Mouse (Mus musculus) adrenal gland, adult 2 months (tissue): ENCODE measurements at regions not wholly inside any gene's neighbourhood (a gene's known extent, or its start where the extent isn't known, plus 50 kb on each side); places are given as distances from the start of the nearest gene placed in this dataset.

Experiments
- DNase-seq: peaks from one replicate; pipeline ENCODE4 v3.0.0; 2021

DNA sequence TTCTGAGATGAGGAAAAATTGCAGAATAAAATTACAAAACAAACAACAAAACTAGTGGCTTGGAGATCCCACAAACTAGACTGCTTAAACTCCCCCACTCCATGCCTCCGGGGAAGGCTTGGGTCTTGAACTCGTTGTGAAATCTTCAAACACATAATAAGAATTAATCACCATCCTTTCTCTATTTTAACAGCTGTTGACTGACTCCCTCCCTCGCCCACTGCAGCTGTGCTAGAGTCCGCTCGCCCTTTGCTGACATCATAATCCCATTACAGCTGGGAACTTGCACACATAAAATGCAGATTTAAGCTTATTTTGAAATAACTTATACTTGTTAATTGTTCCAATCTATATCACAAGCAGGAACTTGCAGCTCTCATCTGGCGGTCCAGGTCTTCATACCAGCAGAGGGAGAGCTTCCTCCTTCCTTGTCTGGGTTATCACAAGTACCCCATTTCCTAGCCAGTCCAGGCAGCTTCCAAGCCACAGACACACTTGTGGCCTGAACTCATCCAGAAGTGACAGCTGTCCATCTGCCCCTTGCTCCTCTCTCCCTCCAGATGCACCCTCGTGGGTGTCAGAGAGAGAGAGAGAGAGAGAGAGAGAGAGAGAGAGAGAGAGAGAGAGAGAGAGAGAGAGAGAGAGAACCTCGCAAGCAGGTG, 332.9 kb upstream of the Mki67 start:
- no peak for DNase-seq

DNA sequence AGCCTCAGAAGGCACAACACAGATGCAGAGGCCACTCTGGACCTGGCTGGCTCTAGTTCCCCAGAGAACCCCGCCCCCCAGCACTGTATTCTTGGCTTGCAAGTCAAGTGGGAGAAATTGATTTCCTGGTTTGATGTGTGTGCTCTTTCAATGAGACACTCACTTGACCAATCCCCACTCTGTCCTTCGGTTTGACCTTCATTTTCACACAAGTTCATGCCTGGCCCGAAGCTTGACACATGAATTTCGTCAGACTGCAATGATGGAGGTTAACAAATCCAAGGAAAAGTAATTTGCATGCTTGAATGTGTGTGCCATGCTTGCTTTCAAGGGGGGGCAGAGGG, 333.4 kb upstream of the Mki67 start:
- DNase-seq: peak; percentile 71

DNA sequence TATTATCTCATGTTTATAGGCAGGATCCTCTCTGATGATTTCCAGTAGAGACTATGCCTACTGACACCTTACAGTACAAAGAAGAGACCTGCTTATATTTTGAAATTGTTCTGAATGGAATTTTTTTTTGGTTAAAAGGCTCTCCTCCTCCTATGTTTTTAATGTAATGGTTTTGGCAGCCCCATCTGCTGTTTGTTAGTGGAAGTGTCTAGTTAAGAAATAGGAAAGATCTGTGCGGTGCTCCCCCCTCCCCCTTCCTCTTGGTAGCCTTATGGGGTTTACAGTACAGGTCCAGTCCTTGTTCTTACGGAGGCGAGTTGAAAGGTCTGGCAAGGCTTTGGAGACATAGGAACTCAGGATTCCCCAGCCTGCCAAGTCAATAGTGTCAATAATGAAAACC, 334.0 kb upstream of the Mki67 start:
- DNase-seq: no peak

DNA sequence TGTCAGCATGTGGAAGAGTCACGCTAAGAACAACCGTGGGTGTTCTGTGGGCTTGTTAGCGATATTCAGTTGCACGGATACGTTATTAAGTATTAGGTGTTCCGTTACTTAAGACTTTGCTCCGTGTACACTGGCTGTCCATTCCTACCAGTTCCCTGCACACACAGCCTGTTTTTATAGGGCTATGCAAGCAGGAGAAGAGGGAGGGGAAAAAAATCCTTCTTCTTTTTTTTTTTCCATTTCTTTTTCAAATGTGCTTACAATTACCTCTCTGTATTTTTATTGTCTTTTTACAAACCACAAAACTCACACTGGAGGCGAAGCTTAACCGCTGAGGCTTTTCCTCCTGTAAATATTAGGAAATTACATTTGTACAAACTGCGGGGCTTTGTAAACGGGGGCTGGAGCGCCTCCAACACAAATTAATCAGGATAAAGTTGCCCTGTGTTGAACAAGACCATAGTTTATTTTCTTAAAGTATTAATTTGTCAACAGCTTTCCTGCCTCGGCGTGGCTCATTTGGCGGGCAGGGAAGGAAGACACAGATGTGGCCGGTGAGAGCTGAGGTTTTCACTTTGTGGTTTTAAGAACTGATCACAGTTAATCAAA, 340.8 kb upstream of the Mki67 start:
- no peak for DNase-seq

DNA sequence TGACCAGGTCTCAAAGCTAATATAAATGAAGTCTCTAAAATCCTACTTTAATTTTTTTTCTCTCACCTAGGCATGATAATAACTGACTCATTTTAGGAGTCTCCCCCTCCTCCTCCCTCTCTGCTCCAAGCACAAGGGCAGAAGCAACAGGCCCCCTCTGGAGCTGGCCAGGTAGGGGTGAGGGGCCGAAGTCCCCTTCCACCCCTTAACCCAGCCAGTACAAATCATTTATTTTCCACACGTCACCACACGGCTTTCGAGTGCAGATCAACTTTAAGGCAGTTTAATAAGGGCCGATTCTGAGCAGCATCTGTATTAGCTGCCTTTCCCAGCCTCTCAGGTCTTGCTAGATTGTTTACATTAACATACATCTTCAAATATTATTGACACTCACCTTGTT, 342.2 kb upstream of the Mki67 start:
- DNase-seq: no peak

DNA sequence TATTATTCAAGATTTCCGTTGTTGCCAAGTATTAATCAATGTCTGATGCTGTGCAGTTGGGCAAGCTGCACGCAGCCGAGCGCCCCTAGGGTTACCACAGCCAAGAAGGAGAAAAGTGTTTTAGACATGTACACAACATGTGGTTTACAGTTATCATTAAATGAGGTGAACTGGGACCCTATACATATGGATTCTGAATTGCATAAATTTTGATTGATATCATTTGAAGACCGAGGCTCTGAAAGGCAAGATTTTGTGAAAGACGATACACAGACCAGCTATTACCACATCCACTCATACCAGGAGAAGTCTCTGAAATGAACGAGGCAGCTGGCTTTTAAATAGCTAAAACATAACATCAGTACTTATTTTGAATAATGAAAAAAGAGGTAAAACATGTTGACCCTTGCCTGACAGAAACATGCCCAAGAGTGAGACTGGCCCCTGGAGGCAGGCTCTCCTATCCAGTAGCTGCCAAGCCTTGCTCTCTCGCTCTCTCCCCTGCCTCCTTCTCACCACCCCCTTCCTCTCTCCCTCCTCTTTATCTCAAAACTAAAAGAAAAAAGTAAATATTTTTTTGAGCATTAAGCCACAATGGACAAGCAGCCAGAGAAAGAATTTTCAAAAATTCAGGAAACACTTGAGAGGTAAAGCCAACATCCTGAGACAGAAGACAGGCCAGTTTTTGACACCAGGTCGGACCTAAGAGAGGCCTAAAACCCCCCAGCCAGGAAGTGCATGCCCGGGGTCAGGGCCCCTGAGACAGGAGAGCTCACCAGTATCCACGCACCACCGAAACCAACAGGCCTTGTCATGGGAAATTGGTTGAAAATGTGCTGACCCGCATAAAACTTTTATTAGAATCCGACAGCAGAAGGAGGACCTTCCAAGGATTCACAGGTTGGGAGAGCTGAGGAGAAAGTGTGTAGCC, 342.9 kb upstream of the Mki67 start:
- no peak for DNase-seq

DNA sequence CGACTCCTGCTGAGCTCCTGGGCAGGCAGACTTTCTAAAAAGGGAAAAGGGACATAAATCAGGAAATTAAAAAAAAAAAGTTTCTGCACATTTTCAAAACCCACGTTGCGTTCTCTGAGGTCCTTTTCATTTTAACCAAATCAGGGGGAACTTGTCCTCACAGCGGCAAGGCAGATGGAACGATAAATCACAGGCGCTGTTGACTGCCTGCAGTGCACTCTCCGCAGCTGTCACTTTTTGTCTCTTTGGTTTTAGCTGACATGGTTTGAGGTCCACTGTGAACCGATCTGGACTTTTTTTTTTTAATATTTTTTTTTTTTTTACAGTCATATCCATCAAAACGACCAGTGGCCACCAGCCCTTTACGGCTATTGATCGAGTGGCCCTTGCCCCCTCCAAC, 343.7 kb upstream of the Mki67 start:
- DNase-seq: no peak

DNA sequence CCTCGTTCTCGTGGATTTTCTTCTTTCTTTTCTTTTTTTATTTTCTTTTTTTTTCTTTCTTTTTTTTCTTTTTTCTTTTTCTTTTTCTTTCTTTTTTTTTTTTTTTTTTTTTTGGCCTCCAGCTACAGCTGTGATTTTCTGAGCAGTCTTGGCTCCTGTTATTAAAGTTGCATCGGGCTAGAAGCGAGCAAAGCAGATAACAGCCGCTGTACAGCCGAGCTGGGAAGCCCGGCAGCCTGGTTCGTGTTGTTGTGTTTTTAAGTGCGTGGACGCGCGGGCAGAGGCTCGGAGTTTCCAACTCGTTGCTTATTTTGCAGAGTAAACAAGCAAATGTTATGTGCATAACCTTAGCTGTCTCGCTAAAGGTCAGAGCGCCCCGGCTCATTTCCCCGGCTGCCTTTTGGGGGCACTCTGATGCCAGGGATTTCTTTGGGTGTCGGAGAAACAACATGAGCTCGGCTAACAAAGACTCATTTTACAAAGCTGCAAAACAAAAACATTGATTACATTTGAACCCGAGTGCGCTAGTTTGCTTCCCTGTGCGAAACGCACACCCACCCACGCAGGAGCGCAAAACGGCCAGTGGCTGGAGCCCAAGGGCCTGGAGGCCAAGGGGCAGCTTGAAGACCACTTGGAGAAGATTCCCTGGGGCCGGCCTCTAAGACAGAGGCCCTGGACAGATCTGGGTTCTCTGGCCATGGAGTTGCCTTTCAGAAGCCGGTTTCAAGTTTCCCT, 344.3 kb upstream of the Mki67 start:
- DNase-seq: peak; percentile 82

DNA sequence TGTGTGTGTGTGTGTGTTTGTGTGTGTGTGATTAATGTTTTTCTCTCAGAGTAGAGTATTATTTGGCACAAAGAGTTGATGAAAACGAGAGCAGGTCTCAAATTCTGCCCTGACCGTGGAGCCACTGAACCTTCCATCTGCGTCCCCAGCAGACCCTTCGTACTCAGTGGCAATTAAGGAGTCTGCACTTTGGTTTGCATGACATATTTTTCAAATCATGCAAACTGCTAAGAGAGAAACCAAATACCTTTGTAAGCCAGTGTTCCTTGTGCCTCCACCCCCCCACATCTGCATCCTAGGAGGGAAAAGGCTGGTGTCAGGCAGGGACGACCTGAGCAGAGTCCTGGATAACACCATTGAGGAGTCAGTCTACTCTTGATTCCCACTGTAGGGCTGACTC, 346.5 kb upstream of the Mki67 start:
- DNase-seq: no peak

DNA sequence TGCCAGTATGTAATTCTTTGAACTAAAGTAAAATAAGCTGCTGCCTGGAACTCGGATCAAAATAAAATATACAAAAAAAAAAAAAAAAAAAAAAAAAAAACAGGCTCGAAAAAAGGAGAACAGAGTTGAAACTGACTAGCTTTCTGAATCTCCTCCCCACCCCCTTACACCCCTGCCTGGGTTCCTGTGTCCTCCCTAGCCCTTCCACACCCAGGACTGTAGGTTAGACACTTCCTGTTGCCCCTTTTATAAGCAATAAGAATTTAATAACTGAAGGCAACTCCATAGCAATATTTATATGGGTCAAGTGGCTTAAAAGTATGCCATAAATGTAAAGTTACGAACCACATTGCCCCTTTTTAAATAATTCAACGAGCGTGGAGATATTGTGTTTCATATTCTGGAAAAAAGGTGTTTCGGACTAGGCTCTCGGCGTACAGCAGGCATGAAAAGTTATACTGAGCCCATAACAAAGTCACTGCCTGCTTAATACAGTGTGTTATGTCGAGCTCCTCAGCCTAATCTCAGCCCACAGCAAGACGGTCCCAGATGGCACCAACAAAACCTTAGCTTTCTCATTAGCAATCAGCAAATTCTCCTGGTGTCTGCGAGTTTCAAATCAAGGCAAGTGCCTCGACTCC, 349.0 kb upstream of the Mki67 start:
- DNase-seq: no peak

DNA sequence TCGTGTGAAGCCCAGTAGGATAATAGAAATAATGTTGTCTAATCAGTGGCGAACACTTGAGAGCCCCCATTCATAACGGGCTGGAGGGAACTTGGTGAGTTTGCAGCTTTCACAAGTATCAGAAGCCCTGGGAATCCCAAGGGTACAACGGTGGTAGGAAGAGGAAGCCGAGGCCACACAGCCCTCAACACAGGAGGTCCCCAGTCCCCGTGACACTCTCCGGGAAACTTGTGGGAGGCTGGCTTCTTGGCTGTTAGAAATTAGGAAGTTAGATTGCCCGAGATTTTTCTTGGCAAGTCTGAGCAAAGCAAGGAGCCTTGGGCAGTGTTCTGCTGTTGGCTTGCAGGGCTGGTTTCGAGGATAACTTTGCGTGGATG, 349.5 kb upstream of the Mki67 start:
- DNase-seq: no peak

DNA sequence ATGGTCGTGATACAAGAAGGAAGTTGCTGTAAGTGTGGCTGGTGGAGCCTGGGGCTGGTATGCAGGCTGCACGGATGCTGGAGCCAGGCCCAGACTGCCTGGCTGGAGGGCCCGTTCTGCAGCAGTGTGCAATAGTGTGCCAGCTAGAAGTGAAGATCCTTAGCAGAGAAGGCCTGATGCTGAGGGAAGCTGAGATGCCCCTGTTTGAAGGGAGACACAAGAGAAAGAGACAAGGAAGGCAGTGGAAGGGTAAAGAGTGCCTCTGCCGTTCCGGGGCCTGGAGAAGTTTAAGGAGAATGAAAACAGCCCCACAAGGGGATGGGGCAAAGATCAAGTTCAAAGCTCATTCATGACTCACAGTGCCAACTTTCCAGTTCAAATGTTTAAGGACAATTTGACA, 354.7 kb upstream of the Mki67 start:
- peak; percentile 7 for DNase-seq

DNA sequence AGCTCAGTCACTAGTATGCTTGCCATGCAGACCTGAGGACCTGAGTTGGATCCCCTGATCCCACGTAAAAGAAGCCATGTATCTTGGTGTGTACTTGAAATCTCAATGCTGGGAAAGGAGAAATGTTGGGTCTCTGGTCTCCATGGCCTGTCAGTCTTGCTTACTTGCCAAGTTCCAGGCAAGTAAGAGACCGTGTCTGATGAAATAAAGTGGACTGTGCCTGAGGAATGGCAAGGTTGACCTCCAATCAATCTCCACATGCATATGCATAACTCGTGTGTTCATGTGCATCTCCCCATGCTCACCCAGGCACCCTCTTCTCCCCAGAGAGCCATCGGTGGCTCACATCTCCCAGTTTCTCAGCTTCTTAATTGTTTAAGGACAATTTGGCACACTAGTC, 355.2 kb upstream of the Mki67 start:
- DNase-seq: no peak

DNA sequence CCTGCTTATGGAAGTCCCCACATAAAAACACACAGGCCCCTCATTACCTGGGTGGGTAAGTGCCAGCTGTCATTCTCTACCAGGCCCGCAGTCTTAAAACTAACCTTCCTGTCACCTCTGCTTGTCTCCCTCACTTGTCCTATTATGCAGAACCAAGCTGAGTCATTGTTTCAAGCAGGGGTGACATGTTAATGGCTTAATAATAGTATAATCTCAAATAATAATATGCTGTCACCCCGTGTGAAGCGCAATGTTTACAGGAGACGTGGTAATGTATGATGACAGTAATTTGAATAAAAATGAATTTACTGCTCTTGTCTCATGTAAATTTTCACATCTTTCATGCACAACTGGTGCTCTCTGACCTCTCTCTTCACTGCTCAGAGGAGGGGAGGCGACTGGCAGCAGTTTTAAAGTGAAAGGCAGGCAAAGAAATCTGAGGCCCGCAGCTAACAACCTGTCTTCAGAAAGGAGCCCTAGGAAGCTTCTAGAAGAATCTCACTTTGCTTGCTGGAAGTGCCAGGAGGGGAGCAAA, 357.2 kb upstream of the Mki67 start:
- no peak for DNase-seq

DNA sequence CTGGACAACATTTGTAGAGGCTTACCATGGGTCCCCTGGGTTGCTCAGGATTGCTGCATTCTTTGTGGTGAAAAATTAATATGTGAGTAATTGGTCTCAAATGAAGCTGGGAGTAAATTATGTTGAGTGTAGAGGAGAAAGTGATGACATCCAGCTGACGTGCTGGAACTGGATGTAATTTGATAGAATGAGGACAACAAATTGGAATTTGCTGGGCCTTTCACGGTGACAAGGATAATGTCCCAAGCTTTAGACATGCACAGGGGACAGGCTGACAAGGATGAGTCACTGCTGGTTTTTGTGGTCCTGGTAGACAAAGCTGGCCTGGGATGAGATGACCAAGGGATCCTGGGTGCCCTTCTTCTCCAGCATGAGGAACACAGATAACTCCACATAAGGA, 357.9 kb upstream of the Mki67 start:
- no peak for DNase-seq

DNA sequence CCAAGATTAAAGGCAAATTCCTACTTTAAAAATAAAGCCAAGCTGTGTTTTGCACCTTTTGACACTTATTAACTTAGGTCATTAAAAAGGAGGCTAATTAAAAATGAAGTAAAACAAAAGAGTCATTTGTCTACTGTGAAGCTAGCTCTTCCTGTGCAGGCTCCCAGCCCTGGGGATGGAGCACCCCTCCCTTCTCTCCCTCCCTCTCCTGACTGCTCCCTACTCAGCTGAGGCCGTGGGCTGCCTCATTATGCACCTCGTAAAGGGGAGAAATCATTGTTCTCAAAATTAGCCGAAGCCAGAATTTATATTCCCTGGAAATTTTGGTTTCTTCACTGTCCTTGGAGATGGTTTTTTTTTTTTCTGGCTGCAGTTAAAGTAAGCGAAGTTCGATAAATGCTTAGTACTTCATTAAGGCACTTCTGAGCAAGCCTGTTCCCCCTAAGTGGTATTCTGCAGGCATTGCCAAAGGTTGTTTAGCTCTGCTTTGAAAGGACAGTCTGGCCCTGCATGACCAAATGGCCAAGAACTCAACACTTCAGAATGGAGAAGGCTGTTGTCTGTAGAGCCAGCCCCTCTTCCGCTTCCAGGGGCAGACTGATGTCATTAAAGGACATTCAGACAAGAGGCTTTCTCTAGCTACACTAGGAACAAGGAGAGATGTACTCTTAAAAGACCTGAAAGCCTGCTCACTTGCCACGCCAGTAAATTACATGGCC, 365.5 kb upstream of the Mki67 start:
- no peak for DNase-seq

DNA sequence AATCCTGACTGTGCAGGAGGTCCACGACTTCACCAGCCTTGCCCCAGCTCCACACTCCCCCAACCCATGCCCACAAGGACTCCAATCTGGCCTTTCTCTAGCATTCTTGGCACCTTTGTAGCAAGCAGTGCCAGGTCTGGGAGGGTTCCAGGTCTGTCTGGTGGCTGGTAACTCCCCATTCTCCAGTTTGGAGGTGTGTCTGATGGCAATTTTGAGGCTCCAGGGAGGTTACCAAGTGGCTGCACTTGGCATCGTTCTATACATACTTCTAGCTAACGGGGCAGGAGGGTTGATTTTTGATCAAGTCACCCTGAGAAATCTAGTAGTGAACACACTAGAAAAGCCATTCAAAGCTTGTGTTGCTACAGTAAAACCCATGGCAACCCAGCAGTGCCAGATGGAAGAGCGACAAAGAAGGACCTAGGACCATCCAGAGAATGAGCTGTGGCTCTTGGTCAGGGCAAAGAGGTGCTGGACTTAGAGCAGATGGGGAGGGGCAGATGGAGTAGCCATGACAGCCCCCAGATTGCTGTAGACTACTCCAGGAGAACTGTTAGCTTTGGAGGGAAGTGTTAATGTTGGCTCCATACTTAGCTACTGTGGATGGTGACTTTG, 366.2 kb upstream of the Mki67 start:
- DNase-seq: no peak

DNA sequence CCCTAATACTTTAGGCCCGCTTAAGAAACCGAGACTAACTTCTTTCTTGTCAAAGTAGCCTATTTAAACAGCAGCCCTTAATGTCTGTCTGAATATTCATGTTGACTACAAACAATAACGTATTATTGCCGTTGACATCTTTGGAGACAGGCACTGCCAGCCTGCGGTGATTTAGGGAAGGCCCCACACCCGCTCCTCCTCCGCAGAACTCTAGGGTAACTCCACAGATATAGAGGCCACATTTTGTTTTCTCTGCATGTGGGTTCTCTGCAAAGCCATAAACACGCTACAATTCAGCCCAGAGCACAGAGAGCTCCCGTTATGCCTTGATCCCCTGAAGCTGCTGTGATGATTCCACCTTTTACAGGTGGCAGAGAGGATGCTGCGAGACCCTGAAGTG, 366.8 kb upstream of the Mki67 start:
- DNase-seq: no peak

DNA sequence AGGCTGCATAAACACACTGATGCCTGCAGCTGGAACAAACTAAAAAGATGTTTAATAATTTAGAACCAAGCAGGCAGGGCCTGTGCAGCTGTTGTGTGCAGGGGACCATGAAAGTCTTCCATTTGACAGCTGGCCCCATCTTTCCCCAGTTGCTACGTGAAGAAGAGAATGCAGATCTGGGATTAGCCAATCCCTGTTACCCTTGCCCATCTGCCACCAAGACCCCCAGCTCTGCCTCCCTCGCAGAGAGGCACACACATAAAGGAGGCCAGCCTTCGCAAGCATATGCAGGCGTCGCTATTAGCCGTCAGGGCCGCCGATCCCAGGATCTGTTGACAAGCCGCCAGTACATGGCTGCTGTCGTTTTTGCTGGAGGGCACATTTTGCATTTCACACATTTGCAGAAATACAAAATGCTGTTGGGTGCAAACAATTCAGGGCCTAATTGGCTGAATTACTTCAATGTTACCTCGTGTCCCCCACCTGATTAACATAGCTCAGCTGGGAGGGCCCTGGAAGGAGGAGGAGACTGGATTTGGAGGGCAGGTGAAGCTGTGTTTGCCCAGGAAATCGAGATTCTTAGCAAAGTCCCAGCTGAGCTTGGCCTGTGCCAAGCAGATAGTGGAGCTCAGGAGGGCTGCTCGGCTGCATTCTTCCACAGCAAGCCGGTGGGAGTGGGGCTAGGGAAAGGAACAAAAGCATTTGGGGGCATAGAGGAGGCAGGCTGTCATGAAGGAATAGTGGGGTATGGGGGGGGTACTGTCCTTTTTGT, 367.6 kb upstream of the Mki67 start:
- no peak for DNase-seq

DNA sequence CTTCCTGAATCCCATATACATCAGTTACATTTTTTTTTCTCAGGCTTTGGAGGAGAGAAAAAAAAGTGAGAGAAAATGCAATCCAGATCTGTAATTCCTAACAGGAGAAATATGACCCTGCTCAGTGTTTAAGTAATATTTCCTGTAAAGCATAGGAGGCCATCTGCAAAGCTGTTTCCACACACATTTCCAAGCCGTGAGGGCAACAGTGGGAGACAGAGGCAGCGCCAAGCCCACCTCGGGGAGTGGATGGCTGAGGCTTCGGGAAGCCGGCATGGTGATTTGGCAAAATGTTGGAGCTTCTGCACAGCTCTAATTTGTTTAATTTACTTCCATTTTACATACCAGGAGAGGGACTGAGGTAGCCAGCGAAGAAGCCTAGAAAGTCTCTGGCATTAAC, 372.6 kb upstream of the Mki67 start:
- DNase-seq: no peak
